Mouse (Mus musculus): Measurements from ENCODE around the gene Mylk2.

- TF ChIP-seq POLR2A (IDR thresholded peaks at IDR 0.05; ENCODE audit: control insufficient read depth in 1 of 2, insufficient read depth in 1 of 2, low read depth in 1 of 2, low read length in 2 of 2, poor library complexity in 1 of 2) (no peak), CTCF (IDR thresholded peaks at IDR 0.05 in 2 of 3, conservative IDR thresholded peaks at IDR 0.05 in 1 of 3; ENCODE audit: control insufficient read depth in 1 of 3, insufficient read depth in 1 of 3, low read depth in 2 of 3, low read length in 3 of 3, poor library complexity in 1 of 3, severe bottlenecking in 1 of 3) (peak; percentile 84 to 92 (median 87)), GATA1 (IDR thresholded peaks at IDR 0.05; ENCODE audit: low read depth, low read length) (no peak), EP300 (IDR thresholded peaks at IDR 0.05; ENCODE audit: low read depth in 1 of 2, low read length in 2 of 2) (no peak), POLR2AphosphoS2 (IDR thresholded peaks at IDR 0.05; ENCODE audit: low read length) (no peak), ZKSCAN1 (IDR thresholded peaks at IDR 0.05; ENCODE audit: low read depth, low read length) (no peak), MYC (IDR thresholded peaks at IDR 0.05; ENCODE audit: low read depth, low read length) (no peak), ELF1 (IDR thresholded peaks at IDR 0.05; ENCODE audit: low read depth, low read length) (no peak), RAD21 (IDR thresholded peaks at IDR 0.05; ENCODE audit: low read depth, low read length) (peak; percentile 76), MAX (IDR thresholded peaks at IDR 0.05; ENCODE audit: low read length) (no peak), JUND (IDR thresholded peaks at IDR 0.05; ENCODE audit: low read depth, low read length) (no peak), E2F4 (IDR thresholded peaks at IDR 0.05; ENCODE audit: borderline replicate concordance, low read depth, low read length) (no peak), CHD2 (IDR thresholded peaks at IDR 0.05; ENCODE audit: low read length) (no peak), ETS1 (IDR thresholded peaks at IDR 0.05; ENCODE audit: low read depth, low read length) (no peak)
Observed at GRCm38 (mm10) chr2:152933614-152934013, 22.5 kb downstream of the Mylk2 start.
